Mouse (Mus musculus): Measurements from ENCODE around the gene Tmem126b. TPM values are rescaled to one million over a fixed set of nuclear protein-coding genes. Genes with fewer than 3 reads are reported as not detected.
A peak's percentile ranks its signal among the peaks of the same experiment; 100 is the strongest.

Gene Tmem126b
- 29.0 and 33.5 TPM in 2 replicates for polyA plus RNA-seq (2012; rRNA removed)

- Histone ChIP-seq H3K27me3 (ENCODE audit: control insufficient read depth, insufficient read depth, low read length) (no peaks in the 10 kb centered on the region), H3K4me1 (ENCODE audit: control insufficient read depth, insufficient read depth, low read length) (peaks cover 3% of the 10 kb centered on the region; the same call in 1 of the 2 replicates), H3K4me3 (replicated peaks; ENCODE audit: insufficient read depth, low read depth, low read length) (peak within 1 kb of the TSS; percentile 85), H3K27ac (ENCODE audit: insufficient read depth, low read length) (peak within 1 kb of the TSS; percentile 93)
- peak; percentile 99 to 100 for DNase-seq
- TF ChIP-seq POLR2A (IDR thresholded peaks at IDR 0.05; ENCODE audit: borderline replicate concordance, insufficient read depth, low read length) (peak; percentile 92), CTCF (IDR thresholded peaks at IDR 0.05; ENCODE audit: borderline replicate concordance, insufficient read depth, low read depth, low read length) (no peak)
- under 1% methylated on average over 36 of the region's 36 CpGs for WGBS
These were observed at the start of gene Tmem126b for GRCm38 (mm10) chr7:90475793-90476312. Gene Tmem126b, minus strand, starts transcription at chr7:90476001.

DNA sequence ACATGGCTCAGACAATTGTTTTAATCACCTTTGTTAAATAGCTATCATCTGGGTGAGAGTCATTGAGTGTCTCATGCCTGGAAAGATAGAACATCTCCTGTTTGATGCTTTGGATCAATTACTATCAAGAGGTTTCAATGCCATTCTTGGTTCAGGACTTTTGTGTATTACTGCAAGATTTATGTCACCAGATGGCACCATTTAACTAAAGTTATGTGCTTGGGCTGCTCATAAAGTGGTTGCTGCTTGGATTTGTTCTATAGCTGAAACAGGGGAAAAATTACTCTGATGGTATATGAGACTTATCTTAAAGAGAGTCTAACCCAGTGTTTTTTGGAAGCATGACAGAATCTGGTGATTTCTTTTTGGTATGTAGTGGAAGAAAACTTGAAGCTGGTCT, 36.5 kb upstream of the Tmem126b start:
- TF ChIP-seq POLR2A (IDR thresholded peaks at IDR 0.05; ENCODE audit: borderline replicate concordance, insufficient read depth, low read length) (no peak), CTCF (IDR thresholded peaks at IDR 0.05; ENCODE audit: borderline replicate concordance, insufficient read depth, low read depth, low read length) (no peak)
- no peak overlapping the region for H3K27ac ChIP-seq (ENCODE audit: insufficient read depth, low read length)
- no peaks in the 10 kb centered on the region for H3K27me3 ChIP-seq (ENCODE audit: control insufficient read depth, insufficient read depth, low read length)
- DNase-seq = peak in 1 of 2 experiments; percentile 4
- no peak overlapping the region for H3K4me3 ChIP-seq (replicated peaks; ENCODE audit: insufficient read depth, low read depth, low read length)
- H3K4me1 ChIP-seq (ENCODE audit: control insufficient read depth, insufficient read depth, low read length) = no peaks in the 10 kb centered on the region

- no peak for TF ChIP-seq CTCF (IDR thresholded peaks at IDR 0.05; ENCODE audit: borderline replicate concordance, insufficient read depth, low read depth, low read length)
- TF ChIP-seq POLR2A (IDR thresholded peaks at IDR 0.05; ENCODE audit: borderline replicate concordance, insufficient read depth, low read length) = no peak
- no peak for DNase-seq
- Histone ChIP-seq H3K27ac (ENCODE audit: insufficient read depth, low read length) (no peak overlapping the region), H3K4me1 (ENCODE audit: control insufficient read depth, insufficient read depth, low read length) (no peaks in the 10 kb centered on the region), H3K4me3 (replicated peaks; ENCODE audit: insufficient read depth, low read depth, low read length) (no peak overlapping the region), H3K27me3 (ENCODE audit: control insufficient read depth, insufficient read depth, low read length) (no peaks in the 10 kb centered on the region)
- WGBS = 58% methylated on average over 3 of the region's 3 CpGs
These were observed 32.3 kb upstream of the Tmem126b start for GRCm38 (mm10) chr7:90508124-90508523.

DNA sequence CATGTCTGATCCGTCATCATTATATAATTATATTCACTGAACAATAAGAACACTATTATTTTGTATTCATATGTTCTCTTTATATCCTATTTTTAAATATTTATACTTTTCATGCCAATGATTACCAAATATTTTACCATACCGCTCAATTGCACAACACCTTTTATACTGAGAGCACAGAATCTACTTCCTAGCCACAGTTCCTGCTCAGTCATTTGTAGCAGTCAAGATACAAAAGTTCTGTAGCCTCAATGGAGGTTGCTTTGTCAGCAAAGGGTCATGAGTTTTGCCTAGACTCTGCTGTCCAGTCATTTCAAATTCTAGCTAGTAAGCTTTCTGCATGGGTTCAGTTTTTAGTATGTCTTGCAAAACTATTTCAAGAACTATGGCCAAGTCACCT, 6.8 kb upstream of the Tmem126b start:
- H3K27me3 ChIP-seq (ENCODE audit: control insufficient read depth, insufficient read depth, low read length) = no peaks in the 10 kb centered on the region
- WGBS = 92% methylated on average over 2 of the region's 2 CpGs
- H3K4me1 ChIP-seq (ENCODE audit: control insufficient read depth, insufficient read depth, low read length) = peaks cover 1% of the 10 kb centered on the region; the same call in 1 of the 2 replicates
- H3K27ac ChIP-seq (ENCODE audit: insufficient read depth, low read length) = no peak overlapping the region
- DNase-seq = no peak
- H3K4me3 ChIP-seq (replicated peaks; ENCODE audit: insufficient read depth, low read depth, low read length) = no peak overlapping the region
- TF ChIP-seq CTCF (IDR thresholded peaks at IDR 0.05; ENCODE audit: borderline replicate concordance, insufficient read depth, low read depth, low read length) (no peak), POLR2A (IDR thresholded peaks at IDR 0.05; ENCODE audit: borderline replicate concordance, insufficient read depth, low read length) (no peak)

GRCm38 (mm10) chr7:90476313-90477245, 778 bp upstream of the Tmem126b start, which contains the start of gene Dlg2:
Gene Dlg2, plus strand, starts transcription at chr7:90476672.
- TF ChIP-seq POLR2A (IDR thresholded peaks at IDR 0.05; ENCODE audit: borderline replicate concordance, insufficient read depth, low read length) = peak; percentile 19; the same call in 1 of the 2 replicates
- TF ChIP-seq CTCF (IDR thresholded peaks at IDR 0.05; ENCODE audit: borderline replicate concordance, insufficient read depth, low read depth, low read length) = no peak
- Histone ChIP-seq H3K4me1 (ENCODE audit: control insufficient read depth, insufficient read depth, low read length) (peaks cover 3% of the 10 kb centered on the region; the same call in 1 of the 2 replicates), H3K4me3 (replicated peaks; ENCODE audit: insufficient read depth, low read depth, low read length) (peak within 1 kb of the TSS; percentile 85), H3K27ac (ENCODE audit: insufficient read depth, low read length) (peak within 1 kb of the TSS; percentile 93), H3K27me3 (ENCODE audit: control insufficient read depth, insufficient read depth, low read length) (no peaks in the 10 kb centered on the region)
- DNase-seq = peak in 1 of 2 experiments; percentile 59
- WGBS = 1% methylated on average over 32 of the region's 32 CpGs

DNA sequence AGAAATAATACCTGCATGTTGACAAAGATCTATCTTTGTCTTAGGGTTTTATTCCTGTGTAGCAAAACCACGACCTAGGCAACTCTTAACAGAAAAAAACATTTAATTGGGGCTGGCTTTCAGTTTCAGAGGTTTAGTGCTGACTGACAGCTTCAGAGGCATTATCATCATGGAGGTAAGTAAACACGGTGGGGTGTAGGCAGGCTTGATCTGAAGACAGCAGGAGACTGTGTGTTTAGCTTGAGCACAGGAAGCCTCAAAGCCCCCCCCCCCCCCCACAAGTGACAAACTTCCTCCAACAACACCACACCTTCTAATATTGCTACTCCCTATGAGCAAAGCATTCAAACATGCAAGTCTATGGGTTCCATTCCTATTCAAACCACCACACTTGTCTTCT, 2.3 kb downstream of the Tmem126b start:
- Histone ChIP-seq H3K27me3 (ENCODE audit: control insufficient read depth, insufficient read depth, low read length) (no peaks in the 10 kb centered on the region), H3K27ac (ENCODE audit: insufficient read depth, low read length) (no peak overlapping the region), H3K4me3 (replicated peaks; ENCODE audit: insufficient read depth, low read depth, low read length) (no peak overlapping the region), H3K4me1 (ENCODE audit: control insufficient read depth, insufficient read depth, low read length) (peaks cover 3% of the 10 kb centered on the region; the same call in 1 of the 2 replicates)
- TF ChIP-seq CTCF (IDR thresholded peaks at IDR 0.05; ENCODE audit: borderline replicate concordance, insufficient read depth, low read depth, low read length) (no peak), POLR2A (IDR thresholded peaks at IDR 0.05; ENCODE audit: borderline replicate concordance, insufficient read depth, low read length) (no peak)
- no peak for DNase-seq
- 74% methylated on average over 2 of the region's 2 CpGs for WGBS

- no peak for TF ChIP-seq POLR2A (IDR thresholded peaks at IDR 0.05; ENCODE audit: borderline replicate concordance, insufficient read depth, low read length)
- TF ChIP-seq CTCF (IDR thresholded peaks at IDR 0.05; ENCODE audit: borderline replicate concordance, insufficient read depth, low read depth, low read length) = no peak
- 93% methylated on average over 5 of the region's 5 CpGs for WGBS
- no peak for DNase-seq
- Histone ChIP-seq H3K27ac (ENCODE audit: insufficient read depth, low read length) (no peak overlapping the region), H3K4me3 (replicated peaks; ENCODE audit: insufficient read depth, low read depth, low read length) (no peak overlapping the region), H3K27me3 (ENCODE audit: control insufficient read depth, insufficient read depth, low read length) (no peaks in the 10 kb centered on the region), H3K4me1 (ENCODE audit: control insufficient read depth, insufficient read depth, low read length) (no peaks in the 10 kb centered on the region)
These were observed 14.4 kb downstream of the Tmem126b start for GRCm38 (mm10) chr7:90461441-90461840.
